Mouse (Mus musculus) ES-E14 (cell line): Measurements from ENCODE around the gene Hoxd12. TPM values are rescaled to one million over a fixed set of nuclear protein-coding genes. Genes with fewer than 3 reads are reported as not detected.
A peak's percentile ranks its signal among the peaks of the same experiment; 100 is the strongest.

Source experiments
- DNase-seq: peaks from one replicate; pipeline ENCODE4 v3.0.0-alpha.2; 2013; ENCODE audit warnings: low read depth, low spot score
- H3K27ac ChIP-seq: 2 replicates; pipeline ENCODE4 v1.5.1; 2012; ENCODE audit warnings: low read depth, mild to moderate bottlenecking, low read length, moderate library complexity, mixed read lengths; ENCODE audit not compliant: poor library complexity, insufficient read depth, severe bottlenecking
- H3K36me3 ChIP-seq: 2 replicates; pipeline ENCODE4 v1.6.1; 2012; ENCODE audit warnings: mild to moderate bottlenecking, low read length, moderate library complexity, mixed read lengths; ENCODE audit not compliant: control insufficient read depth, poor library complexity, insufficient read depth, severe bottlenecking
- H3K4me1 ChIP-seq, 2 experiments: fragments of 150-350 bp in 1 of 2; sonication (generic) in 1 of 2; 2 replicates each; pipeline ENCODE4 v1.6.1; 2012; ENCODE audit warnings: low read length in 2 of 2, mild to moderate bottlenecking in 1 of 2, mixed read lengths in 1 of 2; ENCODE audit not compliant: control insufficient read depth in 2 of 2, insufficient read depth in 2 of 2, poor library complexity in 1 of 2
- H3K4me3 ChIP-seq, 2 experiments: fragments of 150-350 bp in 1 of 2; sonication (generic) in 1 of 2; 2 replicates each; pipeline ENCODE4 v1.5.1; 2012; ENCODE audit warnings: low read length in 2 of 2, low read depth in 1 of 2, mild to moderate bottlenecking in 1 of 2, mixed read lengths in 1 of 2; ENCODE audit not compliant: insufficient read depth in 1 of 2, poor library complexity in 1 of 2, severe bottlenecking in 1 of 2
- H3K9ac ChIP-seq: 2 replicates; pipeline ENCODE4 v1.6.1; 2012; ENCODE audit warnings: low read depth, mild to moderate bottlenecking, low read length, mixed read lengths; ENCODE audit not compliant: poor library complexity, insufficient read depth, severe bottlenecking
- H3K9me3 ChIP-seq: fragments of 150-350 bp; sonication (generic); 2 replicates; pipeline ENCODE4 v1.6.1; 2012; ENCODE audit warnings: low read depth, mild to moderate bottlenecking, low read length; ENCODE audit not compliant: control insufficient read depth, insufficient read depth
- CHD2 ChIP-seq: IDR thresholded peaks from 2 replicates; pipeline ENCODE4 v1.6.1; 2014; ENCODE audit warnings: mild to moderate bottlenecking, low read depth, low read length, inconsistent platforms
- HCFC1 ChIP-seq: IDR thresholded peaks from 2 replicates; pipeline ENCODE4 v1.6.1; 2012; ENCODE audit warnings: low read length, inconsistent platforms, borderline replicate concordance; ENCODE audit not compliant: insufficient read depth
- MAFK ChIP-seq: IDR thresholded peaks from 2 replicates; pipeline ENCODE4 v1.6.1; 2014; ENCODE audit warnings: mild to moderate bottlenecking, low read depth, low read length, inconsistent platforms; ENCODE audit not compliant: insufficient read depth
- ZC3H11A ChIP-seq: IDR thresholded peaks from 2 replicates; pipeline ENCODE4 v1.6.1; 2012; ENCODE audit warnings: low read depth, mild to moderate bottlenecking, inconsistent platforms, low read length, borderline replicate concordance
- ZNF384 ChIP-seq: IDR thresholded peaks from 2 replicates; pipeline ENCODE4 v1.6.1; 2012; ENCODE audit warnings: low read depth, low read length, inconsistent platforms
- in situ Hi-C, 2 experiments: fragments of 600-800 bp; cut with MboI; formaldehyde crosslinking; loops; one replicate each; pipeline ENCODE4 v1.15.1; 2025; ENCODE audit warnings: low sequenced_read_pairs in 2 of 2, inconsistent platforms in 1 of 2; ENCODE audit not compliant: unreplicated experiment in 2 of 2
- total RNA-seq: library from RNA; depleted of rRNA; stranded (reverse); fragments of 300-350 nt; gene quantifications from 2 replicates; pipeline ENCODE4 v1.2.3, GENCODE M21; 2012

Hoxd12 gene
- total RNA-seq, 1 experiment, result not detected

- in situ Hi-C loops, result loop anchor here (25.0 kb wide), 2 partner anchors 608 to 1108 kb away; no protein-coding TSS in a partner anchor
- no peak overlapping the region for H3K9ac ChIP-seq
- no peaks in the 10 kb centered on the region for H3K9me3 ChIP-seq
- no peak overlapping the region for H3K27ac ChIP-seq
- no peaks in the 10 kb centered on the region for H3K36me3 ChIP-seq
- DNase-seq, result no peak
- H3K4me3 ChIP-seq, result no peak overlapping the region
- H3K4me1 ChIP-seq, result peaks cover 0 to 5% of the 10 kb centered on the region in 2 experiments; a peak in 1 of 4 replicates
- no peak for TF ChIP-seq MAFK
- no peak for TF ChIP-seq HCFC1
- no peak for TF ChIP-seq ZNF384
- TF ChIP-seq CHD2, result no peak
- TF ChIP-seq ZC3H11A, result no peak
Measured at GRCm38 (mm10) chr2:74670632-74671188, 4.1 kb upstream of the Hoxd12 start.

GRCm38 (mm10) chr2:74671847-74672246 is 3.0 kb upstream of the Hoxd12 start:
- no peak for TF ChIP-seq MAFK
- no peak for TF ChIP-seq CHD2
- no peak for TF ChIP-seq ZNF384
- no peak for TF ChIP-seq HCFC1
- no peak for TF ChIP-seq ZC3H11A
- Histone ChIP-seq H3K9me3 (no peaks in the 10 kb centered on the region), H3K4me3 (no peak overlapping the region), H3K9ac (no peak overlapping the region), H3K27ac (no peak overlapping the region), H3K36me3 (no peaks in the 10 kb centered on the region), H3K4me1 (peaks cover 0 to 5% of the 10 kb centered on the region in 2 experiments; a peak in 1 of 4 replicates)
- DNase-seq, result no peak
- in situ Hi-C loops, result loop anchor here (25.0 kb wide), 2 partner anchors 610 to 1110 kb away; no protein-coding TSS in a partner anchor

- TF ChIP-seq MAFK (no peak), CHD2 (no peak), ZC3H11A (0 out of 2 replicates have a peak, but pooled peaks have one; percentile 31), ZNF384 (no peak), HCFC1 (no peak)
- H3K9ac ChIP-seq, result peak overlapping the region; percentile 15; the same call in 1 of the 2 replicates
- H3K36me3 ChIP-seq, result no peaks in the 10 kb centered on the region
- peak overlapping the region; percentile 44 to 55 for H3K4me3 ChIP-seq
- H3K9me3 ChIP-seq, result no peaks in the 10 kb centered on the region
- no peak overlapping the region for H3K27ac ChIP-seq
- no peak for DNase-seq
- H3K4me1 ChIP-seq, result peaks cover 0 to 5% of the 10 kb centered on the region in 2 experiments; a peak in 1 of 4 replicates
- in situ Hi-C loops, result loop anchor here (25.0 kb wide), 2 partner anchors 610 to 1110 kb away; no protein-coding TSS in a partner anchor
Measured at GRCm38 (mm10) chr2:74672481-74673362, 2.1 kb upstream of the Hoxd12 start.

- H3K27ac ChIP-seq, result no peak overlapping the region
Measured at GRCm38 (mm10) chr2:74673835-74674425, 883 bp upstream of the Hoxd12 start.

More at GRCm38 (mm10) chr2:74673835-74674425, 883 bp upstream of the Hoxd12 start:
- no peak for DNase-seq
- Histone ChIP-seq H3K36me3 (no peaks in the 10 kb centered on the region), H3K4me3 (no peak overlapping the region), H3K9ac (no peak overlapping the region), H3K4me1 (peaks cover 0 to 2% of the 10 kb centered on the region in 2 experiments; a peak in 1 of 4 replicates), H3K9me3 (no peaks in the 10 kb centered on the region)
- in situ Hi-C loops, result loop anchor here (25.0 kb wide), 2 partner anchors 612 to 1112 kb away; no protein-coding TSS in a partner anchor
- TF ChIP-seq HCFC1 (no peak), CHD2 (no peak), ZC3H11A (no peak), MAFK (no peak), ZNF384 (no peak)
